Mouse (Mus musculus) ovary, adult 18-20 months (tissue): ENCODE results near the gene Mast2.
A peak's percentile ranks its signal among the peaks of the same experiment; 100 is the strongest.

Experiments used
- DNase-seq: peaks from one replicate; pipeline ENCODE4 v3.0.0; 2022; ENCODE audit warnings: low spot score, mixed read lengths

Mast2 gene

DNA sequence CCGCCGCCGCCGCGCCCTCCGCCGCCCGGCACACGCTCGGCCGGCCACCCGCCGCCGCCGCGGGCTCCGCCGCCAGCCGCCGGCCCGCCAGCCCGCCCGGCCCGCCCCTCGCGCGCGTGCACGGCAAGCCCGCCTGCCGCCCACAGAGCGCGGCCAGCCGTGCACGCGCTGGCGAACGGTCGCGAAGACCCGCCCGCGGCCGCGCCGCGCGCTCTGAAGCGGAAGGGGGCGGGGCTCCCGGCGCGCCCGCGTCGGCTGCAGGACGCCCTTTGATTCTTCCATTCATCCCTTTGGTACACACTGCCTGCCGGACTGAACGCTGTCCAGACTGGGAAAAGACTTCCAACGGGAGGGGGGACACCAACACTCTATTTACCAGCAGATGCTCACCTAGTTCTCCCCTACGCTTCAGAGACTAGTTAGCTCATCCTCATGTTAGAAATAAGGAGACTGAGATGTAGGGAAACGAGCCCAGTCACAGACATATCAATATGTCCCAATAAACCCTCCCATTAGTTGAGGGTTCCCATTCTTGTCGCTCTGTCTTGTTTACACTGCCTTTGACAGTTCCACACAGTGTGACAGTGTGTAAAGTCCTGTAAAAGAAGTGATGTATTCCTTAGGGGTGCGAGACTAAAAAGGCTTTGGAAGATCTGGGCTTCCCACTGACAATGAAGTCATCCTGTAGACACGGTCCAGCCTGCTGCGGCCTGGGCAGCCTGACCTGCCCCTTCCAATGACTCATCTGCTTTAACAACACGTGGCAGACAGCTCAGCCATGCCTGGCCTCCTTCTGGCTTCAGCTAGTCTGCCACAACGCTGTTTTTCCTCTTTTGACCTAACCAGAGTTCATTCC, at the start of gene Mast2:
Mast2 (minus strand) TSS at position 58 of the 856 bp plus-strand sequence.
- DNase-seq, result peak; percentile 75

- DNase-seq, result peak; percentile 91
Measured at GRCm38 (mm10) chr4:116507425-116508218, 43.6 kb upstream of the Mast2 start, which contains the start of gene Ipp. Ipp (plus strand) TSS chr4:116507549.

- DNase-seq, result no peak
Measured at GRCm38 (mm10) chr4:116506886-116507424, 43.0 kb upstream of the Mast2 start.

- no peak for DNase-seq
Measured at GRCm38 (mm10) chr4:116499978-116500377, 36.0 kb upstream of the Mast2 start.

- no peak for DNase-seq
Measured at GRCm38 (mm10) chr4:116493646-116494045, 29.7 kb upstream of the Mast2 start.

- no peak for DNase-seq
Measured at GRCm38 (mm10) chr4:116492460-116492859, 28.5 kb upstream of the Mast2 start.

DNA sequence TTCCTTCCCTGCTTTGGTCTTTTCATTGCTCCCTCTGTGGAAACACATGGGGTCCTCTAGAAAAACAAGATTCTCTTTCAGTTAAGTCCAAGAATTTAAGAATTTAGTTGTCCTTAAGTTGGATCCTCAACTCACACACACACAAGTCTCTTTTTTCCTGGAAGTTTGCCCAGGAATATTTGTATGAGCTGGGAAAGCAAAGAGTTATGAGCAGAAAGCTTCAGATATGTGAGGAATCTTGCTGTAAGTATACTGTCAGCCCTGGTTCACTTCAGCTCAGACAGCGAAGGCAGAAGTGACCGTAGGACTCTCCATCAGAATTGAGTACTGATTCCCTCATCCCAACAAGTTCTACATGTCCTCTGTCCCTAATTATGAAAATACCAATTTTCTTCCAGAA, 27.9 kb upstream of the Mast2 start:
- no peak for DNase-seq

DNA sequence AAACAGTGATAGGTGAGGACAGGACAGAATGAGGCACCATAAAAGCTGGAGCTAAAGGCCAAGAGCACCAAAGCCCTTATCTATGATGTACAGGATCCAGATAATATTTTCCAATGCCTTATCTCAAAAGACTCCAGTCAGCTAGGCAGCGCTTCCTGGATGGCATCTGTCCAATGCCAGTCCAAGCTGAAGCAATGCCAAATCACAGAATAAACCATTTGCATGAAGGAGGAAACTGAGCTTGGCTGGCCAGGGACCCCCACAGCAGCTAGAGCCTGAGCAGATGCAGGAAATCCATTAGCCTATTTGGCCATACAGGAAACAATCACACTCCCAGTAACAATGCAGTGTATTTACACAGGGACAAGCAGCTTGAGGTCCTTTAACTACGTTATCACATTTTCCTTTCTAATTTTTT, 27.1 kb upstream of the Mast2 start:
- DNase-seq, result peak; percentile 58

DNA sequence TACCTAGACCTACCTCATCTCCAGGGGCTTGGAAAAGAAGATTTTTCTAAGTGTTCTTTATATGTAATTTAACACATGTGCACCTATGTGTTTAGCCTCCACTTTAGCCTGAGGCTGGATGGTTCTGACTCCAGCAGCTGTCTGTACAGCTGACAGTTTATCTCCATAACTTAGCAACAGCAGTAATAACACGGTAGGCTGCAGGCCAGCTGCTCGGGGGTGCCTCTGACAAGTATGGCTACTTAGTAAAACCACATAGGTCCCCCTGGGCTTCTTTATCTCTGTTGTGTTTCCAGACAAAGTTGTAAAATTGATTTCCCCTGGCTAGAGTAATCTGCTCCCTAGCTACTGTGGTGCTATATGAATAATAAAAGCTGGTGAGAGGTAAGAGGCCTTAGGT, 19.5 kb upstream of the Mast2 start:
- DNase-seq, result no peak

DNA sequence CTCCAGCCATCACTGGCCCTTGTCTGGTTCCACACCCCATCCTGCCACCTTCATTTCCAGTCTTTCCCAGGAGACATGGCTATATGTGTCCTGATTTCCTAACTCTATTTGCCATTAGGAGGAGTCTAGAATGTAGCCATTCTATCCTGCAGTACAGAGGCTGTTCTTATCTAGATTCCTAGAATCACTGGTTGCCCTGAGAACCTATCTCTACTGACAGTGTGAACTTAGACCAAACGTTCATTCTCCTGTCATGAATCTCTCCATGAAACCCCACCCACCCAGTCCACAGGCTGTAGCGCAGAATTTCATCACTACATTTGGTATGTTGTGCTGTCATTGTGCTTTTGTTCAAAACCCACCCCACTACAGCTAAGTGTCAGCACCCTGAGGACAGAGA, 17.3 kb upstream of the Mast2 start:
- no peak for DNase-seq

- DNase-seq, result peak; percentile 8
Measured at GRCm38 (mm10) chr4:116463231-116464125, 505 bp downstream of the Mast2 start.

GRCm38 (mm10) chr4:116461943-116462342, 2.0 kb downstream of the Mast2 start:
- DNase-seq, result no peak

DNA sequence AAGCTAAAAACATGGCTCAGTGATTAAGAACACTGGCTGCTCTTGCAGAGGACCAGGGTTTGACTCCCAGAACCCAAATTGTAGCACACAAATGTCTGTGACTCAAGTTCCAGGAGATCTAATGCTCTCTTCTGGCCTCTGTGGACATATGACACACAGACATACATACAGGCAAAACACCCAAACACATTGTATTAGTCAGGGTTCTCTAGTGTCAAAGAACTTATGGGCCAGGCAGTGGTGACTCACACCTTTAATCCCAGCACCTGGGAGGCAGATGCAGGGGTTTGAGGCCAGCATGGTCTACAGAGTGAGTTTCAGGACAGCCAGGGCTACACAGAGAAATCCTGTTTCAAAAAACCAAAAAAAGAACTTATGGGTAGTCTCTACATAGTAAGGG, 12.4 kb downstream of the Mast2 start:
- no peak for DNase-seq

GRCm38 (mm10) chr4:116449951-116450350, 14.0 kb downstream of the Mast2 start:
- DNase-seq, result no peak

GRCm38 (mm10) chr4:116448673-116449072, 15.3 kb downstream of the Mast2 start:
- peak; percentile 39 for DNase-seq

DNA sequence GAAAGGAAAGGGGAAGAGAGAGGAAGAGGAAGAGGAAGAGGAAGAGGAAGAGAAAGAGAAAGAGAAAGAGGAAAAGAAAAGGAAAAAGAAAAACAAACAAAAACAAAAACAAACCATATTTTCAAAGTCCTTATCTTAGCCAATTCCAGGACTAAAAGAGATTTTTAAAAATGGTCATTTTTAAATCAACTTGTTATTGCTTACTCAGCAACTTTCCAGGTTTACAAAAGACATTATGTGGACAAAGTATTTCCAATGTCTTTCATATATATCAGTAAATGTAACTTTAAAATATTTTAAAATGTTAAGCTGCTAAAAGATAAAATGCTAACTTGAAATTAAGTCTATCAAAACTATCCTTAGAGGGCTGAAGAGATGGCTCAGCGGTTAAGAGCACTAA, 24.6 kb downstream of the Mast2 start:
- DNase-seq, result no peak

- DNase-seq, result no peak
Measured at GRCm38 (mm10) chr4:116438561-116438960, 25.4 kb downstream of the Mast2 start.

- DNase-seq, result no peak
Measured at GRCm38 (mm10) chr4:116435626-116436025, 28.4 kb downstream of the Mast2 start.

GRCm38 (mm10) chr4:116422186-116422585, 41.8 kb downstream of the Mast2 start:
- no peak for DNase-seq

DNA sequence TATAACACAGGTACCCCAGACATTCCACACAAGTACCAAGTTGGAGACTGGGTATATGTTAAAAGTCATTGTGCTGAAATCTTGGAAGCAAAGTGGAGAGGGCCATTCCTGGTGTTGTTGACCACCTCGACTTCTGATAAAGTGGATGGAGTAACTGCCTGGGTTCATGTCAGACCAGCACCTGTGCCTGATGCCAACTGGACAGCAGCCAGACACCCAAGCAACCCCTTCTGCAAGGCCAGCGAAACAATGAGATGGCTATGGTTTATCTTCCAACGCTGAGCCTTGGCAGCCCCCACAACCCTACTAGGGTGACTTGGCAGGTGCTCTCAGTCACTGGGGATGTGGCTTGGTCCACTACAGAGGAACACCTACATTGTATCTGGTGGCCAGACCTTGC, 42.8 kb downstream of the Mast2 start:
- no peak for DNase-seq

- no peak for DNase-seq
Measured at GRCm38 (mm10) chr4:116412993-116413392, 51.0 kb downstream of the Mast2 start.

- DNase-seq, result no peak
Measured at GRCm38 (mm10) chr4:116411401-116411800, 52.6 kb downstream of the Mast2 start.
